ENCODE assay signal across 13 mouse cellular contexts in genomic region chr13:85207493-85207892, GRCm38 (mm10). TPM values are rescaled to one million over a fixed set of nuclear protein-coding genes. Genes with fewer than 3 reads are reported as not detected.
A peak's percentile ranks its signal among the peaks of the same experiment; 100 is the strongest.
DNase-seq lines count a peak whose midpoint lies in the region; ATAC-seq and TF ChIP-seq lines count a peak whose summit lies in the region.
"Had no signal": no experiment of that assay in that cellular context is flagged by ENCODE, and none has a peak within 500 bp of the region (broad histone marks: within the 10 kb centered on the region; RNA-seq: fewer than 3 reads in every experiment).

No protein-coding gene starts in this region.

- no peaks in the 10 kb centered on the region for H3K27me3 ChIP-seq in forebrain, embryonic 11.5 days (ENCODE audit: control insufficient read depth, insufficient read depth, low read length)
- H3K27me3 ChIP-seq in forebrain, embryonic 15.5 days: no peaks in the 10 kb centered on the region
- H3K27me3 ChIP-seq in liver, postnatal 0 days (ENCODE audit: insufficient read depth, low read length): no peaks in the 10 kb centered on the region
- H3K27me3 ChIP-seq: neural tube, embryonic 13.5 days had no signal

- no peak for TF ChIP-seq EP300 in liver, postnatal 0 days (IDR thresholded peaks at IDR 0.05; ENCODE audit: low read depth)

- 0 out of 2 replicates have a peak, but pooled peaks have one; percentile 53 for ATAC-seq in forebrain, embryonic 11.5 days (replicated peaks; ENCODE audit: low FRiP score)
- ATAC-seq in forebrain, embryonic 15.5 days (replicated peaks): no peak
- no peak for ATAC-seq in liver, postnatal 0 days

- no peak overlapping the region for H3K4me3 ChIP-seq in forebrain, embryonic 11.5 days (ENCODE audit: low read depth, low read length)
- no peak overlapping the region for H3K4me3 ChIP-seq in forebrain, embryonic 15.5 days
- H3K4me3 ChIP-seq in liver, postnatal 0 days (ENCODE audit: low read depth, low read length): no peak overlapping the region
- H3K4me3 ChIP-seq: heart, embryonic 10.5 days; neural tube, embryonic 13.5 days had no signal

- DNase-seq in forebrain, embryonic 11.5 days (ENCODE audit: low spot score): no peak
- DNase-seq in liver, postnatal 0 days: no peak
- DNase-seq in liver (no peak), adipocyte (ENCODE audit: low spot score) (peak; percentile 28)
- peak; percentile 21 for DNase-seq in retina, postnatal 1 day
- no peak for DNase-seq in thymus, postnatal 36 days
- no peak for DNase-seq in right cerebral cortex, postnatal 10 days (ENCODE audit: low spot score in 2 of 2)
- DNase-seq: adrenal gland, postnatal 25 days; cerebellum, adult 9-11 months; lung, postnatal 10 days had no signal

- TF ChIP-seq CTCF in liver, postnatal 0 days (IDR thresholded peaks at IDR 0.05; ENCODE audit: low read depth): peak; percentile 42

- H3K27ac ChIP-seq in forebrain, embryonic 11.5 days (ENCODE audit: low read depth, low read length): no peak overlapping the region
- no peak overlapping the region for H3K27ac ChIP-seq in forebrain, embryonic 15.5 days (replicated peaks)
- H3K27ac ChIP-seq in liver, postnatal 0 days (ENCODE audit: low read depth): no peak overlapping the region
- H3K27ac ChIP-seq: heart, embryonic 10.5 days; neural tube, embryonic 13.5 days had no signal

- no peaks in the 10 kb centered on the region; the same call in 1 of the 2 replicates for H3K36me3 ChIP-seq in forebrain, embryonic 11.5 days (ENCODE audit: control insufficient read depth, insufficient read depth, low read length)
- peaks cover 32% of the 10 kb centered on the region for H3K36me3 ChIP-seq in forebrain, embryonic 15.5 days
- peaks cover 25% of the 10 kb centered on the region for H3K36me3 ChIP-seq in liver, postnatal 0 days (replicated peaks; ENCODE audit: insufficient read depth, low read length)

- no peaks in the 10 kb centered on the region for H3K4me1 ChIP-seq in forebrain, embryonic 11.5 days (replicated peaks; ENCODE audit: control insufficient read depth, insufficient read depth, low read length)
- no peaks in the 10 kb centered on the region for H3K4me1 ChIP-seq in forebrain, embryonic 15.5 days
- H3K4me1 ChIP-seq in liver, postnatal 0 days (ENCODE audit: insufficient read depth): no peaks in the 10 kb centered on the region
- H3K4me1 ChIP-seq: heart, embryonic 10.5 days; neural tube, embryonic 13.5 days had no signal

- H3K4me2 ChIP-seq in forebrain, embryonic 11.5 days (ENCODE audit: low read depth, low read length, severe bottlenecking): no peak overlapping the region
- no peak overlapping the region for H3K4me2 ChIP-seq in forebrain, embryonic 15.5 days (replicated peaks)
- no peak overlapping the region for H3K4me2 ChIP-seq in liver, postnatal 0 days (ENCODE audit: low read depth, low read length)
- H3K4me2 ChIP-seq: neural tube, embryonic 13.5 days had no signal

- H3K9ac ChIP-seq in forebrain, embryonic 11.5 days (ENCODE audit: low read length): no peak overlapping the region
- no peak overlapping the region for H3K9ac ChIP-seq in forebrain, embryonic 15.5 days (replicated peaks)
- no peak overlapping the region for H3K9ac ChIP-seq in liver, postnatal 0 days (replicated peaks)
- H3K9ac ChIP-seq: neural tube, embryonic 13.5 days had no signal

- no peaks in the 10 kb centered on the region for H3K9me3 ChIP-seq in forebrain, embryonic 11.5 days (ENCODE audit: control insufficient read depth, low read length)
- H3K9me3 ChIP-seq in forebrain, embryonic 15.5 days: no peaks in the 10 kb centered on the region
- no peaks in the 10 kb centered on the region for H3K9me3 ChIP-seq in liver, postnatal 0 days (ENCODE audit: low read length)
- H3K9me3 ChIP-seq: heart, embryonic 10.5 days; neural tube, embryonic 13.5 days had no signal

- WGBS in forebrain, embryonic 11.5 days: 82% methylated on average over 2 of the region's 2 CpGs
- 77% methylated on average over 2 of the region's 2 CpGs for WGBS in forebrain, embryonic 15.5 days
- 60% methylated on average over 2 of the region's 2 CpGs for WGBS in liver, postnatal 0 days (ENCODE audit: insufficient replicate concordance)

RNA-seq across cellular contexts. Expression of gene Ccnh, which starts 18.3 kb away (rescaled TPM):
- polyA plus RNA-seq in forebrain, embryonic 11.5 days (2014; fragmentation: Nextera tagmentation; extraction: Ambion mirVana): 121 and 122 TPM in 2 replicates
- 109 and 112 TPM in 2 replicates for polyA plus RNA-seq in forebrain, embryonic 15.5 days (2015; fragmentation: Nextera tagmentation; extraction: Ambion mirVana)
- polyA plus RNA-seq in liver, postnatal 0 days (2015; fragmentation: Nextera tagmentation; extraction: Ambion mirVana): 40.1 and 42.3 TPM in 2 replicates

Comparison
In these comparisons a context has a peak if more than half of its experiments do, and no peak if none do; other contexts are left out.
1. DNase-seq: peak in adipocyte (single experiment) and retina, postnatal 1 day (single experiment); none in forebrain, embryonic 11.5 days (single experiment), liver, postnatal 0 days (single experiment), liver (single experiment), thymus, postnatal 36 days (0 of 2) and right cerebral cortex, postnatal 10 days (0 of 2).